Comparison of ENCODE assay signal across 12 mouse cellular contexts in the genomic region with DNA sequence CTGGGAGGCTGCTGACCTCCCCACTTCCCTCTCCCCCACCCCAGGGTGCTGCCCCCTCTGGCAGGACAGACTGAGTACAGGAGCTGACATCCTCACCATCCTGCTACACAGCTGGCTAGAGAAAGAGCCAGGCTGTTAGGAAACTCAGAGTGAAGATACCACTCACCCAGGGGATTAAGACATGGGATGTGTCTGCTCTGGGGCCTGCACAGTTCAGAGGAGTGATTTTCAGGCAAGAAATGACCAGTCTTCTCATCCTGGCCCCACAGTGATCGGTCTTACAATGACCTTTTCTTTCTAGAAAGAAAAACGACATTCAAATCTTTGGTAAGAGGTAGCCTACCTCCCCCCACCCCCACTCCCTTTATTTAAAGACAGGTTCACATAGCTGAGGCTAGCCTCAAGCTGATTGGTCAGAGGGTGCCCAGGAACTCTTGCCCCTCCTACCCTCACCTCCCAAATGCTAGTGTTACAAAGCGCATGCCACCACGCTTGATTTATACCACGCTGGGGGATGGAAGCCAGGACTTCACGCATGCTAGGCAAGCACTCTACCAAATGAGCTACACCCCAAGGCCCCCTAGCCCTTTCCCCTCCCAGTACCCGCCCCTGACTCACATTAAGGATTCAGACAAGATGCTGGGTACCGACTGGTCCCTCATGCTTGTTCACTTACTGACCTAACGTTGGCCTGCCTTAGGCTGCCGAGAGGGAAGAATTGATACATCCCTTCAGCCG.
A peak's percentile ranks its signal among the peaks of the same experiment; 100 is the strongest.
DNase-seq lines count a peak whose midpoint lies in the region; ATAC-seq lines count a peak whose summit lies in the region.
"Had no signal": no experiment of that assay in that cellular context is flagged by ENCODE, and none has a peak within 500 bp of the region (broad histone marks: within the 10 kb centered on the region; RNA-seq: fewer than 3 reads in every experiment).

No protein-coding gene starts in this region.

- peak overlapping the region; percentile 81 for H3K27ac ChIP-seq in hindbrain, embryonic 10.5 days
- no peak overlapping the region for H3K27ac ChIP-seq in hindbrain, embryonic 16.5 days (ENCODE audit: low read depth, low read length)
- H3K27ac ChIP-seq in midbrain, embryonic 13.5 days = 0 out of 2 replicates have a peak overlapping the region, but pooled peaks have one; percentile 7
- no peak overlapping the region for H3K27ac ChIP-seq in midbrain, embryonic 11.5 days (ENCODE audit: low read depth, low read length)
- H3K27ac ChIP-seq in limb, embryonic 13.5 days = no peak overlapping the region; the same call in 1 of the 2 replicates

- ATAC-seq in hindbrain, embryonic 16.5 days = no peak
- no peak for ATAC-seq in midbrain, embryonic 13.5 days
- no peak for ATAC-seq in midbrain, embryonic 11.5 days (ENCODE audit: low FRiP score)
- ATAC-seq in limb, embryonic 13.5 days (ENCODE audit: low FRiP score, low read depth) = peak; percentile 34; the same call in 1 of the 2 replicates

- no peak overlapping the region for H3K4me2 ChIP-seq in hindbrain, embryonic 16.5 days (ENCODE audit: low read length)
- H3K4me2 ChIP-seq in midbrain, embryonic 13.5 days (replicated peaks) = no peak overlapping the region
- H3K4me2 ChIP-seq in midbrain, embryonic 11.5 days = no peak overlapping the region
- H3K4me2 ChIP-seq in limb, embryonic 13.5 days (replicated peaks) = no peak overlapping the region

- no peaks in the 10 kb centered on the region for H3K36me3 ChIP-seq in hindbrain, embryonic 10.5 days
- H3K36me3 ChIP-seq in hindbrain, embryonic 16.5 days (ENCODE audit: control insufficient read depth, insufficient read depth, low read length) = no peaks in the 10 kb centered on the region
- no peaks in the 10 kb centered on the region for H3K36me3 ChIP-seq in midbrain, embryonic 13.5 days
- H3K36me3 ChIP-seq in midbrain, embryonic 11.5 days (ENCODE audit: control insufficient read depth, insufficient read depth, low read length) = no peaks in the 10 kb centered on the region
- no peaks in the 10 kb centered on the region for H3K36me3 ChIP-seq in limb, embryonic 13.5 days

- no peak for DNase-seq in hindbrain, embryonic 10.5 days (ENCODE audit: low spot score)
- no peak for DNase-seq in midbrain, embryonic 11.5 days (ENCODE audit: low spot score, missing footprints)
- DNase-seq in spleen, postnatal 10 days (ENCODE audit: low spot score in 2 of 2) = no peak
- DNase-seq in cerebellum, postnatal 25 days = no peak
- no peak for DNase-seq in right cerebral cortex, adult 18-20 months
- DNase-seq: adrenal gland, adult 8-10 months; layer of hippocampus, adult 9-11 months; liver; right cerebral cortex, postnatal 25 days had no signal

- 57% methylated on average over 11 of the region's 11 CpGs for WGBS in hindbrain, embryonic 10.5 days
- WGBS in hindbrain, embryonic 16.5 days = 39% methylated on average over 11 of the region's 11 CpGs
- 57% methylated on average over 11 of the region's 11 CpGs for WGBS in midbrain, embryonic 13.5 days
- 68% methylated on average over 11 of the region's 11 CpGs for WGBS in midbrain, embryonic 11.5 days
- 36% methylated on average over 11 of the region's 11 CpGs for WGBS in limb, embryonic 13.5 days

- peaks cover 7% of the 10 kb centered on the region for H3K27me3 ChIP-seq in hindbrain, embryonic 10.5 days (ENCODE audit: insufficient read depth, poor library complexity, severe bottlenecking)
- H3K27me3 ChIP-seq in hindbrain, embryonic 16.5 days (replicated peaks; ENCODE audit: control insufficient read depth, insufficient read depth, low read length) = no peaks in the 10 kb centered on the region
- H3K27me3 ChIP-seq in midbrain, embryonic 13.5 days = peaks cover 30% of the 10 kb centered on the region
- H3K27me3 ChIP-seq in midbrain, embryonic 11.5 days (ENCODE audit: control insufficient read depth, insufficient read depth, low read length) = 0 out of 2 replicates have a peak, but pooled peaks cover 5% of the 10 kb centered on the region
- H3K27me3 ChIP-seq in limb, embryonic 13.5 days = no peaks in the 10 kb centered on the region

- peaks cover 35% of the 10 kb centered on the region for H3K4me1 ChIP-seq in hindbrain, embryonic 10.5 days (replicated peaks)
- H3K4me1 ChIP-seq in hindbrain, embryonic 16.5 days (ENCODE audit: control insufficient read depth, insufficient read depth, low read depth, low read length) = peaks cover 3% of the 10 kb centered on the region
- H3K4me1 ChIP-seq in midbrain, embryonic 13.5 days (replicated peaks) = peaks cover 18% of the 10 kb centered on the region
- H3K4me1 ChIP-seq in midbrain, embryonic 11.5 days (ENCODE audit: control insufficient read depth, insufficient read depth, low read length) = peaks cover 9% of the 10 kb centered on the region
- peaks cover 31% of the 10 kb centered on the region for H3K4me1 ChIP-seq in limb, embryonic 13.5 days

- H3K4me3 ChIP-seq in hindbrain, embryonic 10.5 days = no peak overlapping the region
- H3K4me3 ChIP-seq in hindbrain, embryonic 16.5 days (ENCODE audit: low read length) = no peak overlapping the region
- no peak overlapping the region for H3K4me3 ChIP-seq in midbrain, embryonic 13.5 days (replicated peaks)
- H3K4me3 ChIP-seq in midbrain, embryonic 11.5 days (ENCODE audit: low read depth, low read length) = no peak overlapping the region
- H3K4me3 ChIP-seq in limb, embryonic 13.5 days = no peak overlapping the region

- no peak overlapping the region for H3K9ac ChIP-seq in hindbrain, embryonic 16.5 days (ENCODE audit: low read depth, low read length)
- no peak overlapping the region for H3K9ac ChIP-seq in midbrain, embryonic 13.5 days (replicated peaks)
- no peak overlapping the region for H3K9ac ChIP-seq in midbrain, embryonic 11.5 days (ENCODE audit: low read length)
- no peak overlapping the region for H3K9ac ChIP-seq in limb, embryonic 13.5 days

- H3K9me3 ChIP-seq in hindbrain, embryonic 10.5 days = no peaks in the 10 kb centered on the region
- no peaks in the 10 kb centered on the region for H3K9me3 ChIP-seq in hindbrain, embryonic 16.5 days (ENCODE audit: control insufficient read depth, low read length)
- no peaks in the 10 kb centered on the region for H3K9me3 ChIP-seq in midbrain, embryonic 13.5 days
- no peaks in the 10 kb centered on the region for H3K9me3 ChIP-seq in midbrain, embryonic 11.5 days (ENCODE audit: control insufficient read depth, low read length)
- no peaks in the 10 kb centered on the region for H3K9me3 ChIP-seq in limb, embryonic 13.5 days

Comparison
In these comparisons a context has a peak if more than half of its experiments do, and no peak if none do; other contexts are left out.
1. H3K27ac ChIP-seq: peak in hindbrain, embryonic 10.5 days (single experiment) and midbrain, embryonic 13.5 days (single experiment); none in hindbrain, embryonic 16.5 days (single experiment), midbrain, embryonic 11.5 days (single experiment) and limb, embryonic 13.5 days (single experiment).